Mouse (Mus musculus) erythroblast, embryonic 14.5 days (primary cell): ENCODE data around the gene Luzp2.

Source experiments
- GATA1 ChIP-seq: IDR thresholded peaks from 2 replicates; pipeline ENCODE4 v1.6.1; 2012; ENCODE audit warnings: low read length, inconsistent platforms, mixed read lengths
- TAL1 ChIP-seq: IDR thresholded peaks from 3 replicates; pipeline ENCODE4 v1.6.1; 2012; ENCODE audit warnings: low read length, inconsistent platforms, mixed read lengths

GRCm38 (mm10) chr7:54818606-54819005 is 16.7 kb upstream of the Luzp2 start:
- TF ChIP-seq TAL1 (no peak), GATA1 (no peak)
